Mouse (Mus musculus) brain, embryonic 14.5 days (tissue): ENCODE measurements around the gene Bsn. TPM values are rescaled to one million over a fixed set of nuclear protein-coding genes. Genes with fewer than 3 reads are reported as not detected.

Source experiments
- DNase-seq: peaks from one replicate; pipeline ENCODE4 v3.0.0-alpha.2; 2011; ENCODE audit warnings: low read depth
- CTCF ChIP-seq: fragments of 200-500 bp; IDR thresholded peaks from 2 replicates; pipeline ENCODE4 v1.5.1; 2012; ENCODE audit warnings: inconsistent platforms, mild to moderate bottlenecking, moderate library complexity, borderline replicate concordance; ENCODE audit not compliant: insufficient read depth, insufficient read length; ENCODE audit errors: extremely low read depth
- POLR2A ChIP-seq: fragments of 200-500 bp; IDR thresholded peaks from 2 replicates; pipeline ENCODE4 v1.6.1; 2012; ENCODE audit warnings: mild to moderate bottlenecking, inconsistent platforms, borderline replicate concordance; ENCODE audit not compliant: poor library complexity, insufficient read depth, insufficient read length, severe bottlenecking; ENCODE audit errors: extremely low read depth
- polyA plus RNA-seq: library from polyadenylated mRNA; depleted of rRNA; stranded (reverse); fragments of >200 nt; gene quantifications from 2 replicates; pipeline ENCODE4 v1.2.3, GENCODE M21; 2012

Bsn gene
- polyA plus RNA-seq, 1 experiment = 40.0 TPM

GRCm38 (mm10) chr9:108054331-108055040 is 135.7 kb downstream of the Bsn start:
- TF ChIP-seq POLR2A = no peak
- TF ChIP-seq CTCF = no peak
- DNase-seq = no peak

- no peak for TF ChIP-seq CTCF
- TF ChIP-seq POLR2A = no peak
- DNase-seq = no peak
These were observed 136.4 kb downstream of the Bsn start for GRCm38 (mm10) chr9:108053665-108054225.

GRCm38 (mm10) chr9:108052885-108053664 is 137.1 kb downstream of the Bsn start, which contains the start of gene Amigo3:
Gene Amigo3 (plus strand): TSS chr9:108053159.
- peak; percentile 94 for TF ChIP-seq CTCF
- TF ChIP-seq POLR2A = no peak
- peak; percentile 97 for DNase-seq

DNA sequence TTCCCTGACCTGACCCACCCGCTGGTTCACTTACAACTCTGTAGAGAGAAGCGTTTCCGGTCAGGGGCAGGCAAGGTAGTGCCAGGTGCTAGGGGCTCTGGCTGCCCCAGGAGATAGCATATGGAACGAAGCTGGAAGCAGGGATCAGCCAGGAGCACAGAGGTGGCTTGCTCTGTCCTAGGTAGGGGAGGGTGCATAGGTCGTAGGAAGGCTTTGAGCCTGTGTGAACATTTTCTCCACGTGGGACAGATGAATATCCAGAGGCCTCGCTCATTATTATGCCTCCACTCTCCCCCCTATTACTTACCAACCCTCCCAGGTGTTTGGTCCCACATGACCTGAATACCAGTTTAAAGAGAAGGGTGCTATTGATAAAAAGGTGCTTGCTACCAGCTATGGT is 137.8 kb downstream of the Bsn start:
- no peak for TF ChIP-seq CTCF
- TF ChIP-seq POLR2A = no peak
- DNase-seq = no peak

GRCm38 (mm10) chr9:108051931-108052220 is 138.3 kb downstream of the Bsn start:
- TF ChIP-seq CTCF (no peak), POLR2A (no peak)
- DNase-seq = no peak

DNA sequence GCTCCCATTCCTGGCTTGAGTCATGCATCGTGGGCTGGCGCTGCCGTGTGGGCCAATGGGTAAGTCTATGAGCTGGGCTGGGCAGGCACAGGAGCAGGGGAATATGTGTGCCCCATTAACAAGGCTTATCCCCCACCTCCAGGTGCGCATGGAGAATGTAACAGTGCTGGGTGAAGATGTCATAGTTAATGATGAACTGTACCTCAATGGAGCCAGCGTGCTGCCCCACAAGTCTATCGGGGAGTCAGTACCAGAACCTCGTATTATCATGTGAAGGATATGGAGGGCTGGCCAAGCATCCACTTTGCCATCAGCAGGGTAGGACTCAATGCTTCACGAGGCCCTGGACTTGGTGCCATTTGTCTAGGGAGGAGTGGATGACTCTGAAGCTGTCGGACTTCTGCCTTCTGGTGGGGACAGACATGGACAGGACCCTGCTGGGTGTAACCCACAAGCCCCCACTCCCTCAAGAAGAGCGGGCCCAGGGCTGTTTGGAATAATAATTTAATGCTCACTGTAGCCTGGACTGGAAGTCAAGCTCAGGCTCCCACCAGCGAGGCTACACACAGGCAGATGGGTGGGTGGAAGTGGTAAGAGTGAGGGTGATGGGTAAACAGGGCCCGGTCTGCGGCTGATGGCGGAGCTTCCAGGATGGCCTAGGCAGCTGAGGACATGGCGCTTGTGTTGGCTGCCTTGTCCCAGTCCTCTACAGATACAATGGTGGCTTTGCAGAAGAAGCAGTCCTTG is 138.8 kb downstream of the Bsn start:
- TF ChIP-seq CTCF = no peak
- TF ChIP-seq POLR2A = no peak
- no peak for DNase-seq

DNA sequence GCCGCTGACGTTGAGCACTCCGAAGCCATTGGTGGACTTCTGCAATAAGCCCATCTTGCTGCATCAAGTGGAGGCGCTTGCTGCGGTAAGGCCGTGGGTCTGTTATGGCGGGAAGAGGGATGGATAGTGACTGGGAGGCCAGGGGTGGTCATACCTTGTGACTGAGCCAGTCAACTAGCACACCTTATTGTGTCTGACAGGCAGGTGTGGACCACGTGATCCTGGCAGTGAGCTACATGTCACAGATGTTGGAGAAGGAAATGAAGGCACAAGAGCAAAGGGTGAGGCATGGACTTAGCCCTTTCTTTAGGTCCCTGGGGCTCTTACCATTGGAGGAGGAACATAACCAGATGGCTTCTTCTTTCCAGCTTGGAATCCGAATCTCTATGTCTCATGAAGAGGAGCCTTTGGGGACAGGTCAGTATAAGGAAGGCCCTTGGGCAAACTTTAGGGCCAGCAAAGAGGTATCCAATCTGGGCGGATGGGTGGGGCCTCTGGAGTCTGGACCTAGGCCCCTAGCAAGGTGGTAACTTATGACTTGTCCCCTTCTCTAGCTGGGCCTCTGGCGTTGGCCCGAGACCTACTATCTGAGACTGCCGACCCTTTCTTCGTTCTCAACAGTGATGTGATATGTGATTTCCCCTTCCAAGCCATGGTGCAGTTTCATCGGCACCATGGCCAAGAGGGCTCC is 140.5 kb downstream of the Bsn start:
- DNase-seq = no peak
- no peak for TF ChIP-seq POLR2A
- no peak for TF ChIP-seq CTCF

GRCm38 (mm10) chr9:108049016-108049455 is 141.1 kb downstream of the Bsn start, which contains the start of gene Gmppb:
Gene Gmppb (plus strand): TSS chr9:108049242.
- DNase-seq = peak; percentile 99
- TF ChIP-seq CTCF (no peak), POLR2A (peak; percentile 28; the same call in 1 of the 2 replicates)

DNA sequence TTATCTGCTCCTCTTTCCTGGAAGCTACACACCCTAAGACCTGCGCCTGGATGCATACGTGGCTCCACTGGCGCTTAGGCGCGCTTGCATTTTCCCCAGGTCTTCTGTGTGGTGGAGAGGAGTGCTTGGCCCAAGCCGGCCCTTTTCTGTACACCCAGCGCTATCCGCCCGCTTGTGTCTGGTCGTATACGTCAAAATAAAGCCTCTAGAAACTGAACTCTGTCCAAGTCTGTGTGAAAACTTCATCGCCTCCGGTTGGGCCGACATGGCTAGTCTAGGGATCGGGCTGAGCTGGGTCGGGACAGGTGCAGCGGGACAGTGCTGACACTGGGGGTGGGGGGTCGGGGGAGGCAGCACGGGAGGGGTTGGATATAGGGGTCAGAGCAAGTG is 141.6 kb downstream of the Bsn start:
- TF ChIP-seq POLR2A = no peak
- no peak for TF ChIP-seq CTCF
- DNase-seq = no peak
